Mouse (Mus musculus): ENCODE measurements around the gene Ide.
"Not testable (repeated sequence)": the region's sequence is repeated elsewhere in the genome, so short reads cannot be mapped to it uniquely, and the experiment has no call there.

Gene Ide

DNA sequence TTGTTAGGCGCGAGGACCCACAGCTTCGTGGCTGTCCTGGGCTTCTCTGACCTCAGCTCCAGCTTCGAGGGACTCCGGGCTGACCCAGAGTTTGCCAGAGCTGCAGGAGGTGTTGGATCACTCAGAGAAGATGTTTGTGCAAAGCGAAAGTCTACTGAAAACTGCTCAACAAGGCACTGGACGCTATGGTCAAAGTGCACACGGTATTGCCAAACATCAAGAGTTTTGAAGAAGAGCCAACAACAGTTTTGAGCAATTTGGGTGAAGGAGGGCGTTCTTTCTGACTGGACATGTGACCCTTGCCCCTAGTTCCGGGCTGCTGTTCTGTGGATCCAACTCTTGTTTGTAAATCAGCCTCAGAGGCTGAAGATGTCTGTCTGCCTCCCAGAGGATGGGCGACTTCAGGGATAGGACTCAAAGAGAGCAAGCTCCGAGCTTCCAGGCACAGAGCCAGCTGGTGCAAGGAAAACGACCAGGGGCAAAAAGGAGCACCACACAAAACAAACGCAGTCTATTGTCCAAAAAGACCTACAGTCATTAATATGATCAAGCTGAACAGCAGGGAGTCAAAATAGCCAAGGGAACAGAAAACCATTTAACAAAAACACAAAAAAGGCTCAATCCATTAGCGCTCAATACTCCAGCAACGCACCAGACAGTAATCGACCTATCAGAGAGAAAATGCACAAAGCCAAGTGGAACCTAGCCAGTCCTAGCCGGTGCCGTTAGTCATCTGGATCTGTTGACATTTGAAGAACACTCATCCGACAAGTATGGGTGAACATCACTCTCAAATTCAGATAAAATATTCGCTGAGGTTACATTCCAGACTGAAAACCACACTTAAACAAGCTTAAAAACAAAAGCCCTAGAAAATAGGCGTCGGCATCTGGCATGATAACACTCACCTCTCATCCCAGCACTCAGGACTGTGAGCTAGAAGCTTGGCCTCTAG is 73.4 kb downstream of the Ide start:
- DNase-seq: peak; percentile 85

DNA sequence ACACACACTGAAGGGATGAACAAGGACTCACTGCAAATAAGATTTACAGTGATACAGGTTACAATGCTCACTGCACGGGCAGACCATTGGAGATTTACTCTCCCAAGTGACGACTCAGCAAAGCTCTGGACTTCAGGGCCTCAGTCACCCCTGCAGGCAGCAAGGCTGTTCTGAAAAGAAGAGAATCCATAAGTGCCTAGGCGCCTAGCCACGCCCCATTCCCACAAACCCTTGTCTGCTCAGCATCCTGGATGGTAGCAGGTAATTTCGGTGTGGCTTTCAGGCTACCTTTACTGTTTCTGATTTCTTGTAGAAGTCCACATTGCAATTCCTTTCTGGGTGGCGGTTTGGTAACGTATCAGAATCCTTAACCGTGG is 74.1 kb downstream of the Ide start:
- DNase-seq: no peak

DNA sequence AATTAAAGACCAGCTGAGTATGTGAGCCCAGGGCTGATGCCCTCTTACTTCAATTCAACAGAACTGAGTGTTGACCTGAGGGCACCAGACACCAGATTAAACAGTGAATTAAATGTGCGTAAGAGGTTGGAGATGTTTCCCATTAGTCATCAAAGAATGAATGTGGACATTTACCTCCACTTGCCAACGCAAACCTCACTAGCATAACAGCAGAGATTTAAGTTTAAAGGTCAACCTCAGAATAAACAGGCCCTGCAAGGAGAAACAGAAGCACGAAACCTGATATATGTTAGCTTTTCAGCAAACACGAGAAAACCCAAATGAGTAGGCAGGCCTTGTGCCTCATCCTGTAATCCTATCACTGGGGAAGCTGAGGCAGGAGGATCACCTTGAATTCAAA is 75.3 kb downstream of the Ide start:
- DNase-seq: peak; percentile 35

DNA sequence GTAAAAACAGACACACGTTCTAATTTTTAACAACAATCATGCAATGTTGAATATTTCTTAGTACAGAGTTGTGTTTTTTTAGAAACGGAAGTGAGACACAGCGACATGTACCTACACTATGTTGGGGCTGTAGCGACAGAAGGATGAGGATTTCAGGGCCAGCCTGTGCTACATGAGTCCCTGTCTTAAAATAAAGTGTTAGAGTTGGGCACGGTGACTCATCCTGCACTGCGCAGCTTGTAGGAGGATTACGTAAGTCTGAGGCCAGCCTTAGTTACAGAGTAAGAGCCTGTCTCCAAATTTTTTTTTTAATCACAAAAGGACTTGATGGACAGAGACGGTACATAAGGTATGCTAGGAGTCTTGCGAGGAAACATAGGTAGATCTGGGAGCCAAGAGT is 82.3 kb downstream of the Ide start:
- no peak for DNase-seq

DNA sequence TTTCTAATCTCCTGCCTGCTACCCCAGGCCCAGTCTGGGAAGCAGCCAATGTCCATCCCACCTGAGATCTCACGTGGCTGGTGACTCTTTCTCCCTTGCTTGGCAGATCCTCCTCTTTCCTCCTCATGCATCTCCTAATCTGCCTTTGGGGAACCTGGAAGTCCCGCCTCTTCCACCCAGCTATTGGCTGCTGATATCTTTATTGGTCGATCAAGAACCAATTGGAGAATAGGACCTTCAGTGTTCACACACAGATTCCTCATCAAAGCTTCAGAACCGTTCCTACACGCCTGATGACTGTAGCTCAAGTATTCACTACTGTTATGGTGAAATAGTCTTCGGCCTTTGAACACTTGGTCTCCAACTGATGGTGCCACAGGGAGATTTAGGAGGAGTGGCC is 85.5 kb downstream of the Ide start:
- no peak for DNase-seq

DNA sequence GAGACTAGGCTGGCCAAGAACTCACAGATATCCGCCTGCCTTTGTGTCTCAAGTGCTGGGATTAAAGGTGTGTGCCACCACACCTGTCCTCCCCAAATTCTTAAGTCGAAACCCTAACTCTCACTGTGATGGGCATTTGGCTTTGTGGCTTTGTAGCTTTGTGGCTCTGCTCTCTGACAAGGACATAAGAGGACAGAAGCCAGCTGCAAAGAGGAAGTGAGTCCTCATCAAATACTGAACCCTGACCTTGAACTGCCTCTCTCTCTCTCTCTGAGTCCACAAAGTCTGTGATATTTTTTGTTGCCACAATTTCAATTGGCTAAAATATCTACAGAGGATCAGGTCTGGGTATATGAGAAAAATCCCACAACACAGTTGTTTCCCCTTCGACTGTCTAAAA is 89.5 kb downstream of the Ide start:
- no peak for DNase-seq

DNA sequence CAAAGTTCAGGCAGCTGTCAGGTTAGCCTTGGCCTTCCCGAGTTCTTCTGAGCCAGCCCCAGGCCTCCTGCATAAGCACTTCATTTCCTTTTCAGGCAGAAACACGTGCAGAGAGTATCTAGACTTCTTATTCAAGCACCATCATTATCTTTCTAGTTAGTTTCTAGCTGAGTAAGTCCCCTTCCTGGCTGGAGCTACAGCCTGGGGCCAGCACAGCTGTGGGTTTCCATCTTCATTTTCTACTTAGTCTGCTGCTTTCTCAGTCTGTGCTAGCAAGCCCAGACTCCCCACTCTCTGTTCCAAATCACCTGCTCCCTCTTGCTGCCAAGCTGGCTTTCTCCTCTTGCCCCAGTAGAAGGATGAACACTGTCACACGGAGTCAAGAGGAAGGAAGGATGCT is 90.8 kb downstream of the Ide start:
- no peak for DNase-seq

DNA sequence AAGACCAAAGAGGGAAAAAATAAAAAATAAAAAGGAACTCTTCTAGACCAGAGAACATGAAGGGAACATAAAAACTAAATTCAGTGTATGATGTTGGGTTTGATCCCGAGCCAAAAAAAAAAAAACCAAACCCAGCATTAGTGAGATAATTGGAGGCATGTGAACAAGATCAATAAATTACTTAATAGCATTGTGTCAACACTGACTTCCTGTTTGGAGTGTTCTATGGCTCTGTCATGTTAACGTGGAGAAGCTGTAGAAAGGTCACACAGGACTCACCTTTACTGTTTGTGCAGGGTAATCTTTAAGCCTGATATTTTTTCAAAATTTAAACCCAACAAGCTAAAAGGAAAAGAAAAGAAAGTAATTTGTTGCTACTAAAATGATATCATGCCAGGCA is 94.9 kb downstream of the Ide start:
- DNase-seq: no peak

DNA sequence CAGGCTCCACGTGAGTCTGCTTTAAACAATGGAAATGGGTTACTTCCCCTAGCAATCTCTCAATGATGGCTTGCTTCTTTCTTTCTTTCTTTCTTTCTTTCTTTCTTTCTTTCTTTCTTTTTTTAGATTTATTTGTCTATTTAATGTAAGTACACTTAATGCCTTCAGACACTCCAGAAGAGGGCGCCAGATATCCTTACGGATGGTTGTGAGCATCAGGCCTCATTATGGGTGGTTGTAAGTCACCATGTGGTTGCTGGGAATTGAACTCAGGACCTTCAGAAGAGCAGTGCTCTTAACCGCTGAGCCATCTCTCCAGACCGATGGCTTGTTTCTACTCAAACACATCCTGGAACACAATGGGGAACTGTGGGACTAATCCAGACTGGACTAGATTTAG is 96.5 kb downstream of the Ide start:
- no peak for DNase-seq

DNA sequence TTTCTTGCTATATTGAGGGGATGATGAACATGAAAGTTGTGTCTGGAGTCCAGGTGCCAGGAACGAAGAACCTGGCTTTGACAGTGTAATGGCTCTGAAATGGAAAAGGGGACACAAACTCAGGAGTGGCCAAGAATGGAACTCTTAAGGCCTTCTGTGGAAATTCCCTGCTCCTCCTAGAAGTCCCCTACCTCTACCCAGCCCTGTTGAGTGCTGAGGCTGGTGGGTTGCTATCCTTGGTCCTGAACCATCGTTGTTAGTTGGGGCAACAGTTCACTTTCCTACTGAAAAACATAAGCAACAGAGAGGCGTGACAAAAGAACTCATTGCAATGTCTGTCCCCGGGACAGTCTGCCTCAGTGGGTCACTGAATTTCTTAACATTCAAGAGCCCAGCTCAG is 98.6 kb downstream of the Ide start:
- DNase-seq: peak; percentile 62

DNA sequence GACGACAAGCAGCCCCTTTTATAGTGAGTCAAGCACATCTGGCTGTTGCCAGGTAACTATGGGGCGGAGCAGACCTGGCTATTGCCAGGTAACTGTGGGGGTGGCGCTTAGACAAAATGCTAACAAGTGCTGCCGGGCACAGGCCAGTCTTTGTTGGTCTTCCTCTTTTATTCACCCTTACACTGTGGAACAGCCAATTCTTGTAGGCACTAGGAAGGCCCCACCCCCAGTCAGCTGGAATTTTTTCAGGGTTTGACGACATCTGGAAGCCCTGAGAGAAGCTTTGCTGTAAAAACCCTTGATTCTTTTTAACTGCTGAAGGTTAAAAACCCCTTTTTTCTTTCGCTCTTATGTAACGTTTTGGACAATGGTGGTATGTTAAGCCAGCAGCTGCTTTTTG is 99.0 kb downstream of the Ide start:
- DNase-seq: no peak

DNA sequence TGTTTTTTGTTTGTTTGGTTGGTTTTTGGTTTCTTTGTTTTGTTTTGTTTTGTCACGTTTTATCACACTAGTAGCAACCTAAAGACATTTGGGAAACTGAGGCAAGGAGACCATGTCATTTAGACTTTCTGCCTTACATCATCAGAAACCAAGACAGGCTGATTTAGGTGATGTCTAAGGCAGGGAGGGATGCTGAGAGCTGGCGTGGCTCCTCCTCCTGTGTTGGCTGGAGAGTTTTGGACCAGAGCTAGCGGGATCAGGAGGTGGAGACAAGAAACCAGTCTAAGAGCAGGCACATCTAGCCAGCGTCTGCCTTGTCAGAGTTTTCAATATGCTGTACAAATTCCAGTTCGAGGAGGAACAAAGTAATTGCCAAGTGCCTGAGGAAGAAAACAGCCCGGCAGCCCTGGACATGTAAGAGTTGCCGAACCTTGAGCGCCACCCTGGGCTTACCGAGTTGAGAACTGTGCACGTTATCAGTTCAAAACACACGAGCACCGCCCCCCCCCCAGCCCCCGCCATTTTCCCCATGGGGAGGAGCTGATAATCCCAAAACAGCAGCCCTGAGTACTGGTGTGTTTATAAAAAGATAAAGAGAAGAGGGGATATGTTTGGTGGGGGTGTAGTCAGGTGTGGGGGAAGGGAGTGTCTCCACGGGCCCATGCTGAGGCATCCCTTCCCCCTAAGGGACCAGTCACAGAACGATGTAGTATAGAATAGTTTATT is 99.8 kb downstream of the Ide start:
- no peak for DNase-seq

DNA sequence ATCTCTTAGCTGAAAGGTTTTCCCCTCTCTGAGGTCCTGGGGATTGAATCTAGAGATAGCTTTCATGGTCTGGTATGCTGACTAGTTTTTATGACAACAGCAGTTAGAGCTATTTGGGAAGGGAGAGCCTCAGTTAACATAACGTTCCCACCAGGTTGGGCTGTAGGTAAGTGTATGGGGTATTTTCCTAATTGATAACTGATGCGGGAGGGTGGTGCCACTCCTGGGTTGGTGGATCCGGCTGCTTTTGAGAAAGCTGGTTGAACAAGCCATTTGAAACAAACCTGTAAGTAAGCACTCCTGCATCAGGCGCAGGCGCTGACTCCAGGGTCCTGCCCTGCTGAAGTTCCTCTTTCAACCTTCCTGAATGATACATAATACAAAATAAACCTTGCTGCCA is 100.3 kb downstream of the Ide start:
- DNase-seq: no peak

DNA sequence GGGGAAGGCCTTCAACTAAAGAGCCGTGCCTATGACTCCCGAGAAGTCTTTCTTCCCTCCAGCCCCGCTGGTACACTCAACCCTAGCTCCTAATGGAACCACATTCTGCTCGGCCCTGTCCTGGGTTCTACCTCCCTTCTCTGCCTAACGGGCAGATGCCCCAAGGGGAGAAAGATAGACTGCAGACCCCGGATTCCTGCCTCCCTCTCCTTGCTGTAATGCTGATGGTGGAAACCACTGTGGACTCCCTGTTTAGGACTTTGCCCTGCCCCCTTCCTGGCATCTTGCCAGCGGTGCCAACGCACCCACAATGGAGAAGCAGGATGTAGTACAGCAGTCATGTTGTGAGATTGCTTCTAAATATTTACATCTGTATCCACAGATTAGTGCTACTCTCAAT is 101.8 kb downstream of the Ide start:
- DNase-seq: peak; percentile 35

DNA sequence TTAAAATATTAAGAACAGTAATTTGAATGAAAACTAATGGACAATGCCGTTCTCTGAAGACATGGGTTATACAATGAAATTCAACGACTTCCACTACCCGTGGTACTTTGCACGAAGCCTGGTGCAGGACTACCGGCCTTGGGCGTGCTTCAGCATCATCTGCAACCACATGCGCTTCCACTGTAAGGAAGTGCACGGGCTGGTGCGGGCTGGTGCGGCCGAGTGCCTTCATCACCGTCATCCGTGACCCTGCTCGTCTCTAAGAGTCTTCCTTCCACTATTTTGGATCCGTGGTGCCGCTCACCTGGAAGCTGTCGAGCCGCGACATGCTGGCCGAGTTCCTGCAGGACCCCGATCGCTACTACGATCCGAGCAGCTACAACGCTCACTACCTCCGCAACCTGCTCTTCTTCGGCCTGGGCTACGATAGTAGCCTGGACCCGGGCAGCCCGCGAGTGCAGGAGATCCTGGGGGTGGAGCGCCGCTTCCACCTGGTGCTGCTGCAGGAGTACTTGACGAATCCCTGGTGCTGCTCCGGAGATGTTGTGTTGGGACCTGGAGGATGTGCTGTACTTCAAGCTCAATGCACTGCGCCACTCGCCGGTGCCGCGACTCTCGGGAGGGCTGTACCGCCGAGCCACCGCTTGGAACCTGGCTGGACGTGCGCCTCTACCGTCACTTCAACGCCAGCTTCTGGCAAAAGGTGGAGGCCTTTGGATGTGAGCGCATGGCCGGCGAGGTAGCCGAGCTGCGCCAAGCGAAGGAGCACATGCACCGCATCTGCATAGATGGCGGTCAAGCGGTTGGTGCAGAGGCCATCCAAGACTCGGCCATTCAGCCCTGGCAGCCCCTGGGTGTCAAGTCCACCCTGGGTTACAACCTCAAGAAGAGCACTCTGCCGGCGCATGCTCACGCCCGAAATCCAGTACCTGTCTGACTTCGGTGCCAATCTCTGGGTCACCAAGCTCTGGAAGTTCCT is 103.8 kb downstream of the Ide start:
- DNase-seq: no peak

DNA sequence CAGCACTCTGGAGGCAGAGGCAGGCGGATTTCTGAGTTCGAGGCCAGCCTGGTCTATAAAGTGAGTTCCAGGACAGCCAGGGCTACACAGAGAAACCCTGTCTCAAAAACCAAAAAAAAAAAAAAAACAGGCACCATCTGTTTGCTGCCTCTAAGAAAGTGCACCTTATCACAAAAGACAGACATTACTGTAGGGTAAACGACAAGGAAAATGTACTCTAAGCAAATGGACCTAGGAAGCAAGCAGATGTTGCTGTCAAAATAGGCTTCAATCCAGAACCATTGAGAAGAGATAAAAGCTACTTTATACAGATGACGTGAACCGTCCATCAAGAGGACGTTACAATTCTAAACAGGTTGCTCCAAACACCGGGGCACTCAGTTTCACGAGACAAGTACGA is 105.1 kb downstream of the Ide start:
- not testable (repeated sequence) for DNase-seq

DNA sequence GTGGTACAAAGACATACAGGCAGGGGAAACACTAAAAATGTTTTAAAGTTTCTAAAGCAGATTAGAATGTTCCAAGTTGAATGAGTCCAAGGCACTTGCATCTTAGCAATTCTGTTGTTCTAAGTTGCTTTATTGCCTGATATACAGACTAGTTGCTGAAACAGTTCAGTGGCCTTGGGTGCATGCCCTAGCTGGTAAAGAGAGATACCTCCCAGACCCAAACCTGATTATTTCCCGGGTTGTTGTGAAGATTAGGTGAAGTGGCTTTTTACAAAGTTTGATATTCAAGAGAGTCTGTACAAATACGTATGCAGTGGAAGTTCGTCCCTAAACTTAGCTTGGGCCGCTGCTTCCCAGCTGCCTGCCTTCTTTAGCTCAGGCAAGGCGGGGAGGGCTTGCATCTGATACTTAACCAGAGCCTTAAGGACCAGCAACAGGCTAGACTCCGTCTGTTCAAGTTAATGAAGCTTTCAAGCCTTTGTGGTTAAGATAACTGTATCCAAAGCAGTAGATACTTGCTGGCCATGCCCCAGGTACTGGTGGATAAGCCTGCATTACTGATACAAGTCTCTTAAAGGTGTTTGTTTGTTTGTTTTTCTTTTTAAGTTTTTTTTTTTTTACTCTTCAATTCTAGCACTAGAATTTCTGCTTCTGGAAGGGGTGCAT is 112.3 kb downstream of the Ide start:
- DNase-seq: no peak

All from kidney, postnatal 14 days (tissue).